Mouse (Mus musculus) cerebellum, postnatal 25 days (tissue): ENCODE data around the gene Bex2.

Experiments used
- DNase-seq, 2 experiments: peaks; one replicate each; pipeline ENCODE4 v3.0.0; 2021; ENCODE audit warnings: mixed read lengths in 2 of 2

Gene Bex2

GRCm38 (mm10) chrX:136068020-136068419 is at the start of gene Bex2:
Bex2 (minus strand) TSS chrX:136068236.
- peak; percentile 37 to 80 for DNase-seq

- DNase-seq = peak; percentile 69 to 81
Observed at GRCm38 (mm10) chrX:136115419-136115961, 47.5 kb upstream of the Bex2 start.

- no peak for DNase-seq
Observed at GRCm38 (mm10) chrX:136115015-136115414, 47.0 kb upstream of the Bex2 start.

- DNase-seq = peak; percentile 59 to 78
Observed at GRCm38 (mm10) chrX:136107942-136108341, 39.9 kb upstream of the Bex2 start.

- DNase-seq = no peak
Observed at GRCm38 (mm10) chrX:136104724-136105088, 36.7 kb upstream of the Bex2 start.

- no peak for DNase-seq
Observed at GRCm38 (mm10) chrX:136104046-136104723, 36.1 kb upstream of the Bex2 start.

- DNase-seq = no peak
Observed at GRCm38 (mm10) chrX:136094421-136094820, 26.4 kb upstream of the Bex2 start.

- no peak for DNase-seq
Observed at GRCm38 (mm10) chrX:136092497-136093279, 24.7 kb upstream of the Bex2 start.

- DNase-seq = no peak
Observed at GRCm38 (mm10) chrX:136085155-136085554, 17.1 kb upstream of the Bex2 start, which contains the start of gene Nxf3. Nxf3 (minus strand) TSS chrX:136085255.

- peak; percentile 49 to 55 for DNase-seq
Observed at GRCm38 (mm10) chrX:136067201-136067991, 640 bp downstream of the Bex2 start.

- DNase-seq = no peak
Observed at GRCm38 (mm10) chrX:136060698-136061097, 7.3 kb downstream of the Bex2 start.

GRCm38 (mm10) chrX:136051219-136051618 is 16.8 kb downstream of the Bex2 start:
- no peak for DNase-seq

- DNase-seq = peak; percentile 56 to 79
Observed at GRCm38 (mm10) chrX:136047528-136047927, 20.5 kb downstream of the Bex2 start.

GRCm38 (mm10) chrX:136043726-136044125 is 24.3 kb downstream of the Bex2 start:
- no peak for DNase-seq

- DNase-seq = peak; percentile 65 to 75
Observed at GRCm38 (mm10) chrX:136032799-136033763, 35.0 kb downstream of the Bex2 start, which contains the start of gene Arxes1. Arxes1 (plus strand) TSS chrX:136033367.

- no peak for DNase-seq
Observed at GRCm38 (mm10) chrX:136030331-136030730, 37.7 kb downstream of the Bex2 start.
